Mouse (Mus musculus): ENCODE measurements at regions not wholly inside any gene's neighbourhood (a gene's known extent, or its start where the extent isn't known, plus 50 kb on each side); places are given as distances from the start of the nearest gene placed in this dataset.
"Not testable (repeated sequence)": the region's sequence is repeated elsewhere in the genome, so short reads cannot be mapped to it uniquely, and the experiment has no call there.

GRCm38 (mm10) chr2:149283274-149283673 lies 121.6 kb upstream of the Cst10 start:
- peak; percentile 59 for ATAC-seq (replicated peaks; ENCODE audit: poor library complexity, severe bottlenecking)

- ATAC-seq (replicated peaks; ENCODE audit: poor library complexity, severe bottlenecking): no peak
These were observed 120.7 kb upstream of the Cst10 start for GRCm38 (mm10) chr2:149284199-149284598.

- not testable (repeated sequence) for ATAC-seq (replicated peaks; ENCODE audit: poor library complexity, severe bottlenecking)
These were observed 107.9 kb upstream of the Cst10 start for GRCm38 (mm10) chr2:149296936-149297335.

- no peak for ATAC-seq (replicated peaks; ENCODE audit: poor library complexity, severe bottlenecking)
These were observed 99.3 kb upstream of the Cst10 start for GRCm38 (mm10) chr2:149305553-149305952.

GRCm38 (mm10) chr2:149350239-149350811 lies 54.5 kb upstream of the Cst10 start:
- ATAC-seq (replicated peaks; ENCODE audit: poor library complexity, severe bottlenecking): peak; percentile 98

All from granulocyte monocyte progenitor cell, adult 5-6 weeks (primary cell).